Mouse (Mus musculus) macrophage (primary cell): ENCODE measurements around the gene Lrrc34. TPM values are rescaled to one million over a fixed set of nuclear protein-coding genes. Genes with fewer than 3 reads are reported as not detected.

Source experiments
- H3K27ac ChIP-seq: fragments of 350-480 bp; formaldehyde crosslinking; 2 replicates; pipeline ENCODE4 v1.9.0; 2021
- H3K36me3 ChIP-seq: fragments of 350-480 bp; formaldehyde crosslinking; 2 replicates; pipeline ENCODE4 v1.9.0; 2021; ENCODE audit errors: inconsistent target
- H3K4me3 ChIP-seq: fragments of 350-480 bp; formaldehyde crosslinking; 2 replicates; pipeline ENCODE4 v1.9.0; 2021; ENCODE audit errors: inconsistent target
- H3K79me2 ChIP-seq: fragments of 350-480 bp; formaldehyde crosslinking; 2 replicates; pipeline ENCODE4 v1.9.0; 2021; ENCODE audit errors: inconsistent target
- WGBS: methylation state at CpG from one replicate; pipeline ENCODE4 v1.1.7; 2026; ENCODE audit warnings: inconsistent platforms; ENCODE audit not compliant: missing documents; 5-methylcytosine and 5-hydroxymethylcytosine counted together
- polyA plus RNA-seq: library from polyadenylated mRNA; stranded (reverse); fragments of 250-400 nt; gene quantifications from 3 replicates; pipeline ENCODE4 v1.2.4, GENCODE M21; 2018; ENCODE audit warnings: inconsistent platforms

Lrrc34 gene
- polyA plus RNA-seq, 1 experiment from 2014 or later = not detected

- peaks cover 78% of the 10 kb centered on the region for H3K36me3 ChIP-seq
- no peak overlapping the region for H3K4me3 ChIP-seq
- H3K27ac ChIP-seq = no peak overlapping the region
- peaks cover 40% of the 10 kb centered on the region for H3K79me2 ChIP-seq
- WGBS = 98% methylated on average over 4 of the region's 4 CpGs
Measured at GRCm38 (mm10) chr3:30610930-30611329, 36.7 kb downstream of the Lrrc34 start.

GRCm38 (mm10) chr3:30608999-30609398 is 38.7 kb downstream of the Lrrc34 start:
- Histone ChIP-seq H3K27ac (no peak overlapping the region), H3K36me3 (peaks cover 74% of the 10 kb centered on the region), H3K4me3 (no peak overlapping the region), H3K79me2 (peaks cover 60% of the 10 kb centered on the region)
- WGBS = 92% methylated on average over 3 of the region's 3 CpGs

- 65% methylated on average over 10 of the region's 10 CpGs for WGBS
- peaks cover 31% of the 10 kb centered on the region for H3K36me3 ChIP-seq
- H3K27ac ChIP-seq = no peak overlapping the region
- peaks cover 55% of the 10 kb centered on the region for H3K79me2 ChIP-seq
- peak overlapping the region; percentile 70 for H3K4me3 ChIP-seq
Measured at GRCm38 (mm10) chr3:30603256-30603655, 44.4 kb downstream of the Lrrc34 start.

GRCm38 (mm10) chr3:30602740-30603098 is 45.0 kb downstream of the Lrrc34 start:
- peaks cover 26% of the 10 kb centered on the region for H3K36me3 ChIP-seq
- WGBS = 0% methylated on average over 27 of the region's 27 CpGs
- peak overlapping the region; percentile 70 for H3K4me3 ChIP-seq
- H3K27ac ChIP-seq = peak overlapping the region; percentile 80
- peaks cover 50% of the 10 kb centered on the region for H3K79me2 ChIP-seq

- 1% methylated on average over 40 of the region's 40 CpGs for WGBS
- H3K79me2 ChIP-seq = peaks cover 44% of the 10 kb centered on the region
- H3K36me3 ChIP-seq = peaks cover 21% of the 10 kb centered on the region
- peak within 1 kb of the TSS; percentile 80 for H3K27ac ChIP-seq
- H3K4me3 ChIP-seq = peak within 1 kb of the TSS; percentile 70
Measured at GRCm38 (mm10) chr3:30602065-30602739, 45.5 kb downstream of the Lrrc34 start, which contains the start of gene Mynn. TSS of gene Mynn (plus strand) at chr3:30602065.

- peaks cover 40% of the 10 kb centered on the region for H3K79me2 ChIP-seq
- H3K4me3 ChIP-seq = peak overlapping the region; percentile 70
- 0% methylated on average over 13 of the region's 13 CpGs for WGBS
- H3K27ac ChIP-seq = peak overlapping the region; percentile 80
- H3K36me3 ChIP-seq = peaks cover 16% of the 10 kb centered on the region; the same call in 1 of the 2 replicates
Measured at GRCm38 (mm10) chr3:30601610-30602064, 46.0 kb downstream of the Lrrc34 start.

- Histone ChIP-seq H3K79me2 (peaks cover 36% of the 10 kb centered on the region), H3K36me3 (0 out of 2 replicates have a peak, but pooled peaks cover 12% of the 10 kb centered on the region), H3K4me3 (peak overlapping the region; percentile 70), H3K27ac (peak overlapping the region; percentile 80)
- under 1% methylated on average over 17 of the region's 17 CpGs for WGBS
Measured at GRCm38 (mm10) chr3:30601175-30601574, 46.5 kb downstream of the Lrrc34 start.

GRCm38 (mm10) chr3:30600717-30601116 is 47.0 kb downstream of the Lrrc34 start:
- Histone ChIP-seq H3K27ac (no peak overlapping the region), H3K4me3 (peak overlapping the region; percentile 70), H3K36me3 (0 out of 2 replicates have a peak, but pooled peaks cover 8% of the 10 kb centered on the region), H3K79me2 (peaks cover 31% of the 10 kb centered on the region)
- WGBS = 2% methylated on average over 14 of the region's 14 CpGs

GRCm38 (mm10) chr3:30599711-30600545 is 47.7 kb downstream of the Lrrc34 start, which contains the start of gene Actrt3:
TSS of gene Actrt3 (minus strand) at chr3:30599939.
- Histone ChIP-seq H3K4me3 (peak within 1 kb of the TSS; percentile 70), H3K27ac (no peak within 1 kb of the TSS), H3K79me2 (peaks cover 23% of the 10 kb centered on the region), H3K36me3 (0 out of 2 replicates have a peak, but pooled peaks cover 6% of the 10 kb centered on the region)
- 7% methylated on average over 31 of the region's 32 CpGs for WGBS

- 99% methylated on average over 5 of the region's 7 CpGs for WGBS
- Histone ChIP-seq H3K4me3 (no peak overlapping the region), H3K79me2 (no peaks in the 10 kb centered on the region), H3K27ac (no peak overlapping the region), H3K36me3 (no peaks in the 10 kb centered on the region)
Measured at GRCm38 (mm10) chr3:30597271-30597670, 50.4 kb downstream of the Lrrc34 start.

- Histone ChIP-seq H3K27ac (no peak overlapping the region), H3K79me2 (no peaks in the 10 kb centered on the region), H3K36me3 (no peaks in the 10 kb centered on the region), H3K4me3 (peak overlapping the region; percentile 34)
- 2% methylated on average over 60 of the region's 62 CpGs for WGBS
Measured at GRCm38 (mm10) chr3:30595111-30595832, 52.4 kb downstream of the Lrrc34 start.

GRCm38 (mm10) chr3:30593719-30594485 is 53.8 kb downstream of the Lrrc34 start:
- 93% methylated on average over 4 of the region's 4 CpGs for WGBS
- no peaks in the 10 kb centered on the region for H3K36me3 ChIP-seq
- no peak overlapping the region for H3K27ac ChIP-seq
- no peak overlapping the region for H3K4me3 ChIP-seq
- H3K79me2 ChIP-seq = no peaks in the 10 kb centered on the region

- H3K4me3 ChIP-seq = no peak overlapping the region
- H3K27ac ChIP-seq = no peak overlapping the region
- 9% methylated on average over 2 of the region's 2 CpGs for WGBS
Measured at GRCm38 (mm10) chr3:30592418-30592853, 55.2 kb downstream of the Lrrc34 start.

GRCm38 (mm10) chr3:30588865-30589264 is 58.8 kb downstream of the Lrrc34 start:
- 80% methylated on average over 5 of the region's 6 CpGs for WGBS
- no peak overlapping the region for H3K4me3 ChIP-seq
- no peaks in the 10 kb centered on the region for H3K36me3 ChIP-seq
- H3K27ac ChIP-seq = no peak overlapping the region
- H3K79me2 ChIP-seq = no peaks in the 10 kb centered on the region

More at GRCm38 (mm10) chr3:30592418-30592853, 55.2 kb downstream of the Lrrc34 start:
- H3K36me3 ChIP-seq = no peaks in the 10 kb centered on the region
- H3K79me2 ChIP-seq = no peaks in the 10 kb centered on the region
